Mouse (Mus musculus) kidney, postnatal 14 days (tissue): ENCODE measurements around the gene Emc10.

Experiments
- DNase-seq: peaks from one replicate; pipeline ENCODE4 v3.0.0; 2022; ENCODE audit warnings: mixed read lengths

Emc10 gene

DNA sequence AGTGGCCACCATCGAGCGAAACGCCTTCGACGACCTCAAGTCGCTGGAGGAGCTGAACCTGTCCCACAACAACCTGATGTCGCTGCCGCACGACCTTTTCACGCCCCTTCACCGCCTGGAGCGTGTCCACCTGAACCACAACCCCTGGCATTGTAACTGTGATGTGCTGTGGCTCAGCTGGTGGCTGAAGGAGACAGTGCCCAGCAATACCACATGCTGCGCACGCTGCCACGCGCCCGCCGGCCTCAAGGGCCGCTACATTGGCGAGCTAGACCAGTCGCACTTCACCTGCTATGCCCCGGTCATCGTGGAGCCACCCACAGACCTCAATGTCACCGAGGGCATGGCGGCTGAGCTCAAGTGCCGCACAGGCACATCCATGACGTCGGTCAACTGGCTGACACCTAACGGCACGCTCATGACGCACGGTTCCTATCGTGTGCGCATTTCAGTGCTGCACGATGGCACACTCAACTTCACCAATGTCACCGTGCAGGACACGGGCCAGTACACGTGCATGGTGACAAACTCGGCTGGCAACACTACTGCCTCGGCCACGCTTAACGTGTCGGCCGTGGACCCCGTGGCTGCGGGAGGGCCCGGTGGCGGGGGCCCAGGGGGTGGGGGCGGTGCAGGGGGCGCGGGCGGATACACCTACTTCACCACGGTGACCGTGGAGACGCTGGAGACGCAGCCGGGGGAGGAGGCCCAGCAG, 34.7 kb downstream of the Emc10 start:
- no peak for DNase-seq

DNA sequence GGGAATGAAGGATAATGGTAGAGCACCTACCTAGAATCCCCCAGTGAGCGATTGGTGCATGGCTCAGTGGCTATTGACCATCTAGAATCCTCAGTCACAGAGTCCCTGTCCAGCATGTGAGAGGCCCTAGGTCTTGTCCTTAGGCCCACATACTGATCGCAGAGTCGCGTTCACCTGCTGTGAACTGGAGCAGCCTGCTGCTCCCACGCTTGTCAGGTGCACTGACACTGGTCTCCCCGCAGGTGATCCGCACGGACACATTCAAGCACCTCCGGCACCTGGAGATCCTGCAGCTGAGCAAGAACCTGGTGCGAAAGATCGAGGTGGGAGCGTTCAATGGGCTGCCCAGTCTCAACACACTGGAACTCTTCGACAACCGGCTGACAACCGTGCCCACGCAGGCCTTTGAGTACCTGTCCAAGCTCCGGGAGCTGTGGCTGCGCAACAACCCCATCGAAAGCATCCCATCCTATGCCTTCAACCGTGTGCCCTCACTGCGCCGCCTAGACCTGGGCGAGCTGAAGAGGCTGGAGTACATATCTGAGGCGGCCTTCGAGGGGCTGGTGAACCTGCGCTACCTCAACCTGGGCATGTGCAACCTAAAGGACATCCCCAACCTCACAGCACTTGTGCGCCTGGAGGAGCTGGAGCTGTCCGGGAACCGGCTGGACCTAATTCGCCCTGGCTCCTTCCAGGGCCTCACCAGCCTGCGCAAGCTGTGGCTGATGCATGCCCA, 35.4 kb downstream of the Emc10 start:
- DNase-seq, result no peak

DNA sequence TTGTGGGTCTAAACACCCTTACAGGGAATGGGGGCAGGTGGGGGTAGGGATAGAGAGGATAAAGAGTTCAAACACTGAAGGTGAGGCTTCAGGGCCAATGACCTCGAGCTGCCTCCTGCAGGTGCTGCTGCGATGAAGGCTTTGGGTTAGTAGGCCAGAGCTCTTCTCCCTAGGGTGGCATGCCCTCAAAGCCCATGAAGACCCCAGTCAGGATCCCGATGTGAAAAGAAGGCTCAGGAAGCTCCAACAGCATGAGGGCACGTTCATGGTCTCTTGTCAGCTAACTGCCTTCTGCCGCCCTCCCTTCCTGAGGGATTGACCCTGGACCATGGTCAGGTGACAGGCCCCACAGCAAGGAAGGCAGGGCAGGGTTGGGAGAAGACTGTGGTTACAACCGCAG, 36.3 kb downstream of the Emc10 start:
- DNase-seq, result no peak

DNA sequence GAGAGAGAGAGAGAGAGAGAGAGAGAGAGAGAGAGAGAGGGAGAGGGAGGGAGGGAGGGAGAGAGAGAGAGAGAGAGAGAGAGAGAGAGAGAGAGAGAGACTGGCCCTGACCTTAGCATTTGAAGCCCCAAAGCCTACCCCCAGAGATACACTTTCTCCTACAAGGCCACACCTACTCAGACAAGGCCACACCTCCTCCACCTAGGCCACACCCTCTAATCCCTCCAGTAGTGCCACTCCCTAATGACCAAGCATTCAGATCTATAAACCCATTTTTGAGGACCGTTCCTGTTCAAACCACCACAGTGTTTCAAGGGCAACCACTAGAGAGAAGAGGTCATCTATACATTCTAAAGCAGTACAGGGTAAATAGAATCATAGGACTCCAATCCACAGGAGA, 40.0 kb downstream of the Emc10 start:
- DNase-seq, result no peak

DNA sequence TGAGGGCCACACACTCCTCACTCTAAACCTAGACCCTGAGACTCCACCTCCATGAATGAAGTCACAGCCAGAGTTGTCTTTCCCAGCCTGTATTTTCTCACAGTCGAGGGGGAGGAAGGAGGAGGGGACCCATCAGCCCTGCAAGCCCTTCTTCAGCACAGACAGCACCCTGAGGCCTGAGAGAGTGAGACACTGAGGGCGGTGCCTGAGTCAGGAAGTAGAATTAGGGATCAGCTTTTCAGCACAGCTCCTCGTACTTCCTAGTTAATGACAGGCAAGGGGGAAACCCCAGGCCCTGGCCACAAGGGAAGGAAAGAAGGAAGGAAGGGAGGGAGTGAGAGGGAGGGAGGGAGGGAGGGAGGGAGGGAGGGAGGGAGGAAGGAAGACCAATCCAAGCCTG, 43.1 kb downstream of the Emc10 start:
- DNase-seq, result no peak

DNA sequence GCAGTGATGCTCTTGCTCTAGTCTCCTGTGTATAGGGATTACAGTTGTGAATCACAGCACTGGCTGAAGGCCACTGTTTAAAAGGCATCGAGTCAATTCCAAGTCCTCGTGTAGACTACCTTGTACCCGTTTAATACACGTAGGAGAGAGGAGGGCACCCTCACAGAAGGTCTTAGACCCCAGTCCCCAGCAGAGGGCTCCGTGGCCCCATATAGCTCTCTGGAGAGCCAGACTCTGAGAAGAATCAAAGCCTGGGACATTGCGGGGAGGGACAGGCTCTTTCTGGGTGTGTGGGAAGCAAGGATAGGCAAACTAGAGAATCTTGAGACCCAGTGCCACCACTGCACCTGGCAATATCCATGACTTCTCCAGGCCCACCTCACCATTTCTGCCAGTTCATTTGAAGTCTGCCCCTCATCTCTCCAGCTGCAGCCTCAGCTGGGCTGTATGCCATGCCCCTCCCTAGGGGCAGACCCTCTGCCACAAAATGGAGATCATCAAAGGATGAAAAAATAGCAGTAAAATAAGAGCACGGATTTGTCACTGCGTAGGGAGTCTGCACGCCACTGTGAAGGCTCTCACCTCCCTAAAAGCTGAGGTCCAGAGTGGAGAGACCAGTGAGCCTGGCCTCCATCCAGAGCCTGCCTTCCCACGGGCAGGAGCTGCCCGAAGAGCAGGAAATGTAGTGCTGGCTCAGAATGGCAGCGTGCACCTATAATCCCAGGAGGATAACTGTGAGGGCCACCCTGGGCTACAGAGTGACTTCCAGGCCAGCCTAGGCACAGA, 50.1 kb downstream of the Emc10 start:
- no peak for DNase-seq

DNA sequence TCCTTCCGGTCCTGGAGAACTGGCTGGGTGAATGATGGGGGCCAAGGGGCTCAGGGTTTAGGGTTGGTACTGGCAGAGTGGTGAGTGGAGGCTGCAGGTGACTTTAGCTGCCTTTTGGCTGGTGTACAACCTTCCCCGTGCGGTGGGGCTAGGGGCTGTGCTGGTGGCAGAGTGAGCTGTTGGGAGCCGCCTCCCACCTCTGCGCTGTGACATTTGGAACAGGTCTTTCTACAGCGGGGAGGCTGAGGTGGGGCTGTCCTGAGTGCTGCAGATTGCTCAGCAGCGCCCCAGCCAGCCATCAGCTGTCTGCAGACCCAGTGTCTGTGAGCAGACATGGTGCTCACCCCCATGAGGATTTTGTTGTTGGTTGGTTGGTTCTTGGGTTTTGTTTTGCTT, 50.8 kb downstream of the Emc10 start:
- DNase-seq, result no peak

DNA sequence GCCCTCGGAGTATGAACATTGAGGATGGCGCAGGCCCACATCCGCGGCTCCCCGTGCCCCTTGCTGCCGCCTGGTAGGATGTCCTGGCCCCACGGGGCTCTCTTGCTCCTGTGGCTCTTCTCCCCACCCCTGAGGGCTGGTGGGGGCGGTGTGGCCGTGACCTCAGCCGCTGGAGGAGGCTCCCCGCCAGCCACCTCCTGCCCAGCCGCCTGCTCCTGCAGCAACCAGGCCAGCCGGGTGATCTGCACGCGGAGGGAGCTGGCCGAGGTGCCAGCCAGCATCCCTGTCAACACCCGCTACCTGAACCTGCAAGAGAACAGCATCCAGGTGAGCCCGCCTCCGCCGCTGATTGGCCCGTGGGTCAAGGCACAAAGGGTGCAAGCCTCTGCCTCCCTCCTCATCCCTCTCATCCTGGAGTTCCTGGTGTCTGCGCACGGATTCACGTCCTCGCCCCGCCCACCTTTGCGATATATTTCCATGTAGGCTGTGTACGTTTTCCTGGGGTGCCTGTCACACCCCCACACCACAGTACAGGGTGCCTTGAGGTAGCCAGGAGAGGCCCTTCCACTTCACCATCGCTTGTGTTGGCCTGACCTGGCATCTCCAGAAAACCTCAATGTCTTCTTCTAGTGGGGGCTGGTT, 51.3 kb downstream of the Emc10 start:
- no peak for DNase-seq

DNA sequence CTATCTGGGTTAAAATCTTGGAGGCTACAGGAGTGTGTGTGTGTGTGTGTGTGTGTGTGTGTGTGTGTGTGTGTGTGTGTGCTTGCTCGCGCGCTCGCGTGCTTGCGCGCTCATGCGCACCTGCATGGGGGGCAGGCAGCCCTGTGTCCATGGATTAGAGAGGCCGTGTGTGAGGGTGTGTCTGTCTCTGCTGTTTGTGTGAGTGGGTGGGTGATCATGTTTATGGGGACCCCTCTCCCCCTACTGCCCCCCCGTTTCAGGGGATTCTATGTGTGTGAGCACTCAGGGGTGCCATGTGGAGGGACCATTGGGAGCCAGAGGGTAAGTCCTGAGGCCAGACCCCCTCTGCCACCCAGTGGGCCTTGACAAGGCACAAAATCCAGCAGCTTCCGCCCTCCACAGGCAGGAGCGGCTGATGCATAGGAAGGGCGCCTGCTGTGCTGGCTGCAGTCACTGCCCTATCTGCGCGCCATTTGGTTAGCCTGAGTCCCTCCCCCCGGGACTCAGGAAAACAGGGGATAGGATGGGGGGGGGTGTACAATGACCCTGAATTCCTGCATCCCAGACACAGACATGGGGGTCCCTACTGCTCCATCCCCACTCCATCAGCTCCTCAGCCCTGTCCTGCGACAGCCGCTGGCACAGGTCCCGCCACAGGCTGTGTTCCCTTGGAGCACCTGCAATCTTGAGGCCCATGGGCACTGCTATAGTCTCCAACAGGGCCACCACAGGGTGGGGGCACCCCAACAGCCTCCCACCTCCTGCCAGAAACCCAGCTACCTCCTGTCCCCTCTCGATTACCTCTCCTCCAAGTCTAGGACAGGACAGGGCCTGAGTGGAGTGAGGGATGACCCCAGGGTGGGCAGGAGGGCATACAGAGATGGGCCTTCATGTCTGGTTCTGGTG, 52.8 kb downstream of the Emc10 start:
- no peak for DNase-seq

DNA sequence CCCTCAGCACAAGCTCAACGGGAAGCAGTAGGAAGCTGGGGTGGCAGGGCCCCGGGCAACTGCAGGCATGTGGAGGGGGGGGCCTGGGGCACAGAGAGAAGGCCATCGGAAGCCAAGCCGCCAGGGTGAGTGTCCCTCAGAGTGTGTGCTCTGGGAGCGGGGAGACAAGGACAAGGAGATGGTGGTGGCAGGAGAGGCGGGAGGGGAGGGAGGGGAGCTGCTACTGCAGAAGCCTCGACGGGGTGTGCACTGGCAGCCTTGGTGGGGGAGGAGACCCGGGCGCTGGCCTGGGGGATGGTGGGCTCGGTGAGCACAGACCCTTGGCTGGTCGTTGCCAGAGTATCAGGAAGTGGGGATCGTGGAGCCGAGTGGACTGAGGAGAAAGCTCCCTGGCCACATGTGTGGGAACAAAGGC, 53.9 kb downstream of the Emc10 start:
- DNase-seq, result no peak

DNA sequence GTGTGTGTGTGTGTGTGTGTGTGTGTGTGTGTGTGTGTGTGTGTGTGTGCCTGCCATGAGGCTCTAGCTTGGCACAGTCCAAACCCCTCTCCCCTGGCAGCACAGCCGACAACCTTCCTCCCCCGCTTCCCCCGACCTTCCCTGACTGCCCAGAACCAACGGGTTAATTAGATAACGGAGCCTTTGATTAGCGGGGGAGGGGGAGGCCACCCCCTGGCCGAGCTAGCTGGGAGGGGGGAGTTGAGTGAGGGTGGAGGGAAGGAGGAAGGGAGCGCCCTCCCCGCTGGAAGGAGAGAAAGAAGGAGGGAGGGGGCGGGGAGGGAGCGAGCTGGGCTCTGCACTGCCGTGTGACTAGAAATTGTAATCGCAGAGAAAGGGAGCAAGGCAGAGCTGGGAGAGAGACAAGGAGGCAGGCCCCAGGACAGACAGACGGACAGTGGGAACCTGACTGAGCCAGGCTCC, 54.6 kb downstream of the Emc10 start:
- DNase-seq, result no peak

DNA sequence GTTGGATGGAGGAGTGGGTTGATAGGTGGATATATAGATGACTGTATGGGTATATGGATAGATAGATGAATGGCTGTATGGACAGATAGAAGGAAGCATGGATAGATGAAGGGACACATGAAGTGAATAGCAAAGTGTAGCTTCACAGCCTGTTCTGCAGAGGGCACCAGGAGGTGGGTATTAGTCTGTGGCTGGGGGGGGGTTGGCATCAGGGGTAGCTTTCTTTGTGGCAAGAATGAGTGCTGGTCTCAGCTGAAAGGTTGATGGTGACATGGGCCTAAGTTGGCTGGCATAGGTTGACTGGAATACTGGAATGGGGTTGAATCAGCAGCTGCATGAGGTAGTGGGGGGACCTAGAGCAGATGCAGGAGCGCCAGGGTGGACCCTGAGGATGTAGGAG, 55.1 kb downstream of the Emc10 start:
- no peak for DNase-seq

DNA sequence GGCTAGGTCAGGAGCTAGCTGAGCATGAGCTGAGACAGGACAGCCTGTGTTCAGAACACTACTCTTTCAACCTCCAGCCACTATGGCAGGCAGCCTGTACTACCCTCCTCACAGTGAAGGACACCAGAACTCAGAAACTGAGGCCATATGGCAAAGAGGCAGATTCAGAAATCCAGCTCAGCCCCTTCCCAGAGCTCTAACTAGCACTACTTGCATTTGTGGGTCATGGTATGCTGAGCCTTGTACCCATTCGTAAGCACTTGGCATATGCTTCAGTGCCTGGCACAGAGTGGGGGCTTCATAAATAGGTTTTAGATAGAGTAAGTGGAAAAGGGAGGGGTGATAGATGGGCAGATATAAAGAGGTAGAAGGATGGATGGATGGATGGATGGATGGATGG, 55.9 kb downstream of the Emc10 start:
- no peak for DNase-seq
